Mouse (Mus musculus) ES-E14 (cell line): ENCODE measurements around the gene Tacc3. TPM values are rescaled to one million over a fixed set of nuclear protein-coding genes. Genes with fewer than 3 reads are reported as not detected.
A peak's percentile ranks its signal among the peaks of the same experiment; 100 is the strongest.

Experiments used
- DNase-seq: peaks from one replicate; pipeline ENCODE4 v3.0.0-alpha.2; 2013; ENCODE audit warnings: low read depth, low spot score
- H3K27ac ChIP-seq: 2 replicates; pipeline ENCODE4 v1.5.1; 2012; ENCODE audit warnings: low read depth, mild to moderate bottlenecking, low read length, moderate library complexity, mixed read lengths; ENCODE audit not compliant: poor library complexity, insufficient read depth, severe bottlenecking
- H3K36me3 ChIP-seq: 2 replicates; pipeline ENCODE4 v1.6.1; 2012; ENCODE audit warnings: mild to moderate bottlenecking, low read length, moderate library complexity, mixed read lengths; ENCODE audit not compliant: control insufficient read depth, poor library complexity, insufficient read depth, severe bottlenecking
- H3K4me1 ChIP-seq, 2 experiments: fragments of 150-350 bp in 1 of 2; sonication (generic) in 1 of 2; 2 replicates each; pipeline ENCODE4 v1.6.1; 2012; ENCODE audit warnings: low read length in 2 of 2, mild to moderate bottlenecking in 1 of 2, mixed read lengths in 1 of 2; ENCODE audit not compliant: control insufficient read depth in 2 of 2, insufficient read depth in 2 of 2, poor library complexity in 1 of 2
- H3K4me3 ChIP-seq, 2 experiments: fragments of 150-350 bp in 1 of 2; sonication (generic) in 1 of 2; 2 replicates each; pipeline ENCODE4 v1.5.1; 2012; ENCODE audit warnings: low read length in 2 of 2, low read depth in 1 of 2, mild to moderate bottlenecking in 1 of 2, mixed read lengths in 1 of 2; ENCODE audit not compliant: insufficient read depth in 1 of 2, poor library complexity in 1 of 2, severe bottlenecking in 1 of 2
- H3K9ac ChIP-seq: 2 replicates; pipeline ENCODE4 v1.6.1; 2012; ENCODE audit warnings: low read depth, mild to moderate bottlenecking, low read length, mixed read lengths; ENCODE audit not compliant: poor library complexity, insufficient read depth, severe bottlenecking
- H3K9me3 ChIP-seq: fragments of 150-350 bp; sonication (generic); 2 replicates; pipeline ENCODE4 v1.6.1; 2012; ENCODE audit warnings: low read depth, mild to moderate bottlenecking, low read length; ENCODE audit not compliant: control insufficient read depth, insufficient read depth
- CHD2 ChIP-seq: IDR thresholded peaks from 2 replicates; pipeline ENCODE4 v1.6.1; 2014; ENCODE audit warnings: mild to moderate bottlenecking, low read depth, low read length, inconsistent platforms
- HCFC1 ChIP-seq: IDR thresholded peaks from 2 replicates; pipeline ENCODE4 v1.6.1; 2012; ENCODE audit warnings: low read length, inconsistent platforms, borderline replicate concordance; ENCODE audit not compliant: insufficient read depth
- MAFK ChIP-seq: IDR thresholded peaks from 2 replicates; pipeline ENCODE4 v1.6.1; 2014; ENCODE audit warnings: mild to moderate bottlenecking, low read depth, low read length, inconsistent platforms; ENCODE audit not compliant: insufficient read depth
- ZC3H11A ChIP-seq: IDR thresholded peaks from 2 replicates; pipeline ENCODE4 v1.6.1; 2012; ENCODE audit warnings: low read depth, mild to moderate bottlenecking, inconsistent platforms, low read length, borderline replicate concordance
- ZNF384 ChIP-seq: IDR thresholded peaks from 2 replicates; pipeline ENCODE4 v1.6.1; 2012; ENCODE audit warnings: low read depth, low read length, inconsistent platforms
- in situ Hi-C, 2 experiments: fragments of 600-800 bp; cut with MboI; formaldehyde crosslinking; loops; one replicate each; pipeline ENCODE4 v1.15.1; 2025; ENCODE audit warnings: low sequenced_read_pairs in 2 of 2, inconsistent platforms in 1 of 2; ENCODE audit not compliant: unreplicated experiment in 2 of 2
- total RNA-seq: library from RNA; depleted of rRNA; stranded (reverse); fragments of 300-350 nt; gene quantifications from 2 replicates; pipeline ENCODE4 v1.2.3, GENCODE M21; 2012

Tacc3 gene
- total RNA-seq, 1 experiment = 132 TPM

DNA sequence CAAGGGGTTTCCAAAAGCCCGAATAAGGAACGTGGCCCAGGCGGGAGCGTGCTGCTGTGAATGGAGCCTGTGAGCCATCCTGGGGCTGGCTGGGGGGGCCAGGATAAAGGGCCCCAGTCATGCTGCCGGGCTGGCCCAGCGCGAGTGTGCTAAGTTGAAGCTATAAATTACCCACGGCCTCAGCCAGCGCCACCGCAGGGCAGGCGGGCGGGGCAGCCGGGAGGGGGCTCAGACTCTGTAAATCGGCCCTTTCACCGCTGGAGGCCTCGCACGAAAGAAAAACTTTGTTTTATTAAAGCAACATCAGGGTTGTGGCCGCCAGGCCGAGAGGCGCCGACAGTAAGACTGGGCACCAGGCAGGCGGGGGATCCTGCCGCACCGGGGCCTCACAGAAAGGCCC lies 34.5 kb downstream of the Tacc3 start:
- peak overlapping the region; percentile 33 to 57 for H3K4me3 ChIP-seq

GRCm38 (mm10) chr5:33694461-33694847 lies 36.5 kb downstream of the Tacc3 start:
- Histone ChIP-seq H3K9me3 (no peaks in the 10 kb centered on the region), H3K27ac (no peak overlapping the region), H3K4me1 (peaks cover 3 to 6% of the 10 kb centered on the region in 2 experiments; a peak in 2 of 4 replicates), H3K4me3 (no peak overlapping the region), H3K9ac (no peak overlapping the region), H3K36me3 (no peaks in the 10 kb centered on the region)
- in situ Hi-C loops = no loop called here
- DNase-seq = no peak
- TF ChIP-seq MAFK (no peak), HCFC1 (no peak), CHD2 (no peak), ZC3H11A (no peak), ZNF384 (no peak)

More for the DNA sequence above, 34.5 kb downstream of the Tacc3 start:
- Histone ChIP-seq H3K36me3 (no peaks in the 10 kb centered on the region), H3K27ac (no peak overlapping the region), H3K9me3 (no peaks in the 10 kb centered on the region), H3K4me1 (peaks cover 3 to 6% of the 10 kb centered on the region in 2 experiments; a peak in 2 of 4 replicates), H3K9ac (peak overlapping the region; percentile 23; the same call in 1 of the 2 replicates)
- TF ChIP-seq MAFK = no peak
- no peak for TF ChIP-seq ZNF384
- TF ChIP-seq ZC3H11A = no peak
- no peak for TF ChIP-seq CHD2
- no peak for TF ChIP-seq HCFC1
- in situ Hi-C loops = no loop called here
- no peak for DNase-seq

DNA sequence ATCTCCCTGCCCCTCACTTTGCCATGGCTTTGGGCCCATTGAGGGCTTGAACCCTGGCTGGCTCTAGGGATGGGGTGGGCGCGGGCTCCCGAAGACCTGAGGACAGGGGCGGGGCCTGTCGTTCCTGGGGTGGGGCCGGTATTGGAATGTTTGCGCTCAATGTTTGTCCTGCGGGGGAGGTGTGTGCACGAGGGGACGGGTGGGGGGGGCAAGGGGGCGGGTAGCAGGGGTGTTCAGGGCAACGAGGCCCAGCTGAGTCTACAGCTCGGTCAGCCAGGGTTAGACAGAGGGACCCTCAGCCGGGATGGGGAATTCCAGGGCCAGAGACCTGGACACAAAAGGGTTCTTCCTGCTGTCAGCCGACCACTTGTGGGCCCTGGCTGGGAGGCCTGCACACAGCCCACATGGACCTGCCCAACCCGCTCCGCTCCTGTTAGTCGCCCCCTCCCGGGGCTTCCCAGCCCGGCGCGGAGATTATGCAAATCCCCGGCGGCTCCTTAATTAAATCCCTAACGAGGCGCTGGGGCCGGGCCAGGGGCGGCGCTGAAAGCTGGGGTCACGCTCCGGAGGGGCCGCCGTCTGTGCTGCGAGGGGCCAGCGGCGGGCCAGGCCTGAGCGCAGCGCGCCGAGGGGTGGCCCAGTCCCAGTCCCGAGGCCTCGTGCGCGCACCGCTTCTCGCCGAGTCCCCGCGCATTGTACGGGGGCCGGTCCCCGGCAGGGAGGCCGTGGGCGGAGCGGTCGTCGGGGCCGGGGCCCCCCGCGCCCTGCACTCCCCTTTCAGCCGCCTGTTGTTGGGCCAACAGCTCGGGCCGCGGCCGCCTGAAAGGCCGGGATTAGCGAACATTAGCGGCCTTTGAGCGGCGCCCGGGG lies 37.2 kb downstream of the Tacc3 start:
- in situ Hi-C loops = no loop called here
- TF ChIP-seq CHD2 = no peak
- no peak for TF ChIP-seq ZC3H11A
- TF ChIP-seq ZNF384 = no peak
- no peak for TF ChIP-seq MAFK
- no peak for TF ChIP-seq HCFC1
- no peaks in the 10 kb centered on the region for H3K36me3 ChIP-seq
- H3K4me1 ChIP-seq = peaks cover 3 to 6% of the 10 kb centered on the region in 2 experiments; a peak in 2 of 4 replicates
- H3K9ac ChIP-seq = peak overlapping the region; percentile 18
- peak overlapping the region; percentile 30 to 70 for H3K4me3 ChIP-seq
- H3K27ac ChIP-seq = no peak overlapping the region
- DNase-seq = no peak
- H3K9me3 ChIP-seq = no peaks in the 10 kb centered on the region

DNA sequence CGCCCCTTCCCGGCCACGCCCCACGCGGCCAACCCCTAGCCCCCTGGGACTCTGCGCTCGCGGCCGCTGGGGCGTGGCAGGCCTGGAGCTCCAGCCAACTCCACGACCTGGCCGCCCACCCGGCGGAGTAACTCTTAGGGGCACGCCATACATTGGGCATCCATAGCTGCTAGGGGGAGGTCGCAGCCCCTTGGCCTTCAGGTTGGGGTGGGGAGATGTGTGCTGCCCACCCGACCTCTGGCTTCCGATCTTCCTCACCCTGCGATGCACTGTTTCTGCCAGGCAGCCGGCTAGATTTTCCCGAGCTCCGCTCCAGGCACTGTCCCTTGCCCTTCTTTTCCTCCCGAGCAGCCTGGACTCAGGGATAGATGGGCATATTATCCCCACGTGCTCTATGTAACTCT lies 37.8 kb downstream of the Tacc3 start:
- no peaks in the 10 kb centered on the region for H3K36me3 ChIP-seq
- H3K27ac ChIP-seq = no peak overlapping the region
- H3K9ac ChIP-seq = peak overlapping the region; percentile 18
- peaks cover 5 to 6% of the 10 kb centered on the region in 2 experiments; a peak in 3 of 4 replicates for H3K4me1 ChIP-seq
- no peak for DNase-seq
- in situ Hi-C loops = no loop called here
- H3K9me3 ChIP-seq = no peaks in the 10 kb centered on the region
- no peak for TF ChIP-seq HCFC1
- H3K4me3 ChIP-seq = peak overlapping the region; percentile 30 to 70

DNA sequence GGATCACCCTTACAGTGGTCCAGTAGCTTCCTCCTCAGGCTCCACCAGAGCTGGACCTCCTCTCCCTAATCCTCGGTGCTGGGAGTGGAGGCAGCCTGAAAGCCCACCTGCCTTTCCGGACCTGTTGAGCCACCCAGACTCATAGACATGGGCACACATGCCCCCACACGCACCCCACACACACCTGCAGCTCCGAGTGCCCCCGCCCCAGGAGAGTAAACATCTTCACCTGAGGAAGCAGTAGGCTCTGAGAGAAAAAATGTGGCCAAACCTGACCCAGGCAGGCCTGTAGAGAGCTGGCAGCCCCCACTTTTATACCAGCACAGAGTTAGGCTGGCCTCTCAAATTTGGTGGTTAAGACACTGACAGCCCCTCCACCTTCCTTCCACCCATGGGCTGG lies 38.5 kb downstream of the Tacc3 start:
- no peak for DNase-seq
- no peak overlapping the region for H3K9ac ChIP-seq
- no peak for TF ChIP-seq MAFK
- no peak for TF ChIP-seq ZNF384
- no peak for TF ChIP-seq HCFC1
- TF ChIP-seq ZC3H11A = no peak
- no peak for TF ChIP-seq CHD2
- no peak overlapping the region for H3K4me3 ChIP-seq
- no peak overlapping the region for H3K27ac ChIP-seq
- in situ Hi-C loops = no loop called here
- peaks cover 5 to 6% of the 10 kb centered on the region in 2 experiments; a peak in 3 of 4 replicates for H3K4me1 ChIP-seq
- H3K9me3 ChIP-seq = no peaks in the 10 kb centered on the region
- H3K36me3 ChIP-seq = no peaks in the 10 kb centered on the region
